Mouse (Mus musculus) CH12.LX (cell line): ENCODE measurements around the gene Gipc2.

Experiments
- BHLHE40 ChIP-seq: IDR thresholded peaks from 2 replicates; pipeline ENCODE4 v1.6.1; 2011; ENCODE audit warnings: mild to moderate bottlenecking, low read depth, low read length, improper control_type of control experiment
- CTCF ChIP-seq, 2 experiments: IDR thresholded peaks in 1 of 2; conservative IDR thresholded peaks in 1 of 2; 2 replicates each; pipeline ENCODE4 v1.5.1; 2011 to 2012; ENCODE audit warnings: low read depth in 2 of 2, low read length in 2 of 2, improper control_type of control experiment in 1 of 2, inconsistent platforms in 1 of 2, mild to moderate bottlenecking in 1 of 2, moderate library complexity in 1 of 2
- E2F4 ChIP-seq: IDR thresholded peaks from 2 replicates; pipeline ENCODE4 v1.6.1; 2011; ENCODE audit warnings: low read depth, low read length, improper control_type of control experiment; ENCODE audit not compliant: insufficient replicate concordance
- EP300 ChIP-seq: IDR thresholded peaks from 2 replicates; pipeline ENCODE4 v1.6.1; 2011; ENCODE audit warnings: low read length, improper control_type of control experiment
- HCFC1 ChIP-seq: IDR thresholded peaks from 2 replicates; pipeline ENCODE4 v1.6.1; 2012; ENCODE audit warnings: low read depth, mild to moderate bottlenecking, inconsistent platforms, low read length, improper control_type of control experiment
- JUN ChIP-seq: IDR thresholded peaks from 2 replicates; pipeline ENCODE4 v1.6.1; 2011; ENCODE audit warnings: low read depth, mild to moderate bottlenecking, low read length, improper control_type of control experiment, moderate library complexity; ENCODE audit not compliant: insufficient read depth
- KAT2A ChIP-seq: IDR thresholded peaks from 2 replicates; pipeline ENCODE4 v1.6.1; 2012; ENCODE audit warnings: low read length, improper control_type of control experiment, inconsistent platforms; ENCODE audit not compliant: insufficient replicate concordance
- MAFK ChIP-seq: IDR thresholded peaks from 2 replicates; pipeline ENCODE4 v1.6.1; 2011; ENCODE audit warnings: low read length, improper control_type of control experiment; ENCODE audit not compliant: insufficient replicate concordance
- MAX ChIP-seq: IDR thresholded peaks from 2 replicates; pipeline ENCODE4 v1.6.1; 2011; ENCODE audit warnings: low read length, improper control_type of control experiment
- MXI1 ChIP-seq: IDR thresholded peaks from 2 replicates; pipeline ENCODE4 v1.6.1; 2011; ENCODE audit warnings: mild to moderate bottlenecking, low read depth, low read length, improper control_type of control experiment
- NRF1 ChIP-seq: IDR thresholded peaks from 2 replicates; pipeline ENCODE4 v1.6.1; 2014; ENCODE audit warnings: low read depth, mild to moderate bottlenecking, inconsistent platforms, low read length, improper control_type of control experiment, moderate library complexity
- POLR2A ChIP-seq: IDR thresholded peaks from 2 replicates; pipeline ENCODE4 v1.6.1; 2011; ENCODE audit warnings: low read depth, mild to moderate bottlenecking, improper control_type of control experiment, low read length
- SMC3 ChIP-seq: IDR thresholded peaks from 2 replicates; pipeline ENCODE4 v1.6.1; 2011; ENCODE audit warnings: low read depth, low read length, improper control_type of control experiment
- UBTF ChIP-seq: IDR thresholded peaks from 2 replicates; pipeline ENCODE4 v1.6.1; 2012; ENCODE audit warnings: low read depth, mild to moderate bottlenecking, inconsistent platforms, low read length, improper control_type of control experiment, moderate library complexity

GRCm38 (mm10) chr3:152051959-152052358, 114.1 kb downstream of the Gipc2 start:
- TF ChIP-seq POLR2A (no peak), SMC3 (no peak), E2F4 (no peak), EP300 (no peak), JUN (no peak), KAT2A (no peak), CTCF (conservative IDR thresholded peaks at IDR 0.05 in 1 of 2, IDR thresholded peaks at IDR 0.05 in 1 of 2; ENCODE audit: low read depth in 2 of 2, low read length in 2 of 2) (no peak), NRF1 (no peak), MAFK (no peak), UBTF (no peak), MAX (no peak), BHLHE40 (no peak), HCFC1 (no peak), MXI1 (no peak)
